Mouse (Mus musculus): Measurements from ENCODE around the gene Tesc.

Tesc gene

DNA sequence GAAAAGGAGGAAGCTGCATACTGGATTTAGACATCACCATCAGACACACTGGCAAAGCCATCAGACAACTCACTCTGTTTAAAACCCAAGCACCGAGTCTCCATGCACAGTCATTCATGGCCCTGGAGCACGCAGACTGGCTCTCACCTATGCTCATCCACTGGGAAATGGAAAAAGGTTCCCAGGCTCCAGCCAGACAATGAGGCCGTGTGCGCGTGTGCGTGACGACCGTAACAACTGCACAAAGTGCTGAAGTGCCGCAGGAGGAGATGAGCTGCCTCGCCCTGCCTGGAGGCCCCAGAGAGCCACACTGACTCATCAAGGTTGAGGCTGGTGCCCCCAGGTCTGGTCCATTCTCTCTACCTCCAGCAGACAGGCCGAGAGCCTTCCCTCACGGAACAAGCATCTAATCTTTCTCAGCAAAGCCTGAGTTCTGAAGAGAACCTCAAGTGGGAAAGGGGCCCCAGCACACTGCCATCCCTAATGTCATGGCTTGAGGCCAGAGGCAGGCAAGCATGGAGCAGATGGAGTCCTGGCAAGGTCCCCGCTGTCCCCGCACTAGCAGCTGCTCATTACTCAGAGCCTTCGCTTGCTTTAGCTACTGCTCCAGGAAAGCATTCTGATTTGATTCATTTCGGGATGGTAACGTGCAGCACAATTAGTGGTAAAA is 80.7 kb downstream of the Tesc start:
- DNase-seq (ENCODE audit: low read depth, low spot score) = no peak
- Histone ChIP-seq H3K36me3 (ENCODE audit: control insufficient read depth, insufficient read depth, low read length, poor library complexity, severe bottlenecking) (peaks cover 1% of the 10 kb centered on the region; the same call in 1 of the 2 replicates), H3K27me3 (ENCODE audit: control insufficient read depth, insufficient read depth, low read length, poor library complexity, severe bottlenecking) (no peaks in the 10 kb centered on the region)

DNA sequence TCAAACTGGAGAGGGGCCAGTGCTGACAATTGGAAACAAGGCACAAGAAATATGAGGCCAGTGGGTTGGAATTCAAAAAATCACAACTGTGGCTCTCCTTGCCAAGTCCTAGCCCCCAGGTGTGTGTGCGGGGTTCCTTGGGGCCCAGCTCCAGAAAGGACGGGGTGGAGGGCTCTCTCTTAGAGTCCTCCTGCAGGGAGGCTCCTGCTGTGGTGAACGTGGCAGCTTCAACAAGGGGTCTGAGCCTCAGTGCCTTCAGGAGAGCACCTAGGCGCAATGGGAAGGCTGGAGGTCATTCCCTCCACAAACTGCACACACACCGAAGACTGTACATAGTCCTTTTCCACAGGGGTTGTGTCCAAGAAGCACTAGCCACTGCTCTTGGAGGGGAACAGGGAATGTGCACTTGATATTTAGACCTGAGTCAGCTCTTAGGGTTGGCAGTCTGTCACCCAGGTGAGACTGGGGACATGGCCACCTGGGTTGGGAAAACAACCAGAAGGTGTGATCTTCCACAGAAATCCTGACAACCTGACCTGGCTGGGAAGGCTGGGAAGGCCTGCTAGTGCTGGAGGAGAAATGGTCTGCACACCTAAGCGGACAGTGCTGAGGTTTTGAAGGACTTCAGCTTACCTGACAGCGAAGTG is 81.4 kb downstream of the Tesc start:
- DNase-seq (ENCODE audit: low read depth, low spot score) = no peak
- Histone ChIP-seq H3K36me3 (ENCODE audit: control insufficient read depth, insufficient read depth, low read length, poor library complexity, severe bottlenecking) (peaks cover 1% of the 10 kb centered on the region; the same call in 1 of the 2 replicates), H3K27me3 (ENCODE audit: control insufficient read depth, insufficient read depth, low read length, poor library complexity, severe bottlenecking) (no peaks in the 10 kb centered on the region)

All from splenic B cell, adult 2 months (primary cell).